Mouse (Mus musculus) olfactory bulb, adult 2 months (tissue): ENCODE data around the gene Gzmm.

Experiments used
- CTCF ChIP-seq: fragments of 200-500 bp; IDR thresholded peaks from 2 replicates; pipeline ENCODE4 v1.5.1; 2012; ENCODE audit warnings: low read depth, mild to moderate bottlenecking, low read length, moderate library complexity; ENCODE audit not compliant: insufficient read depth
- POLR2A ChIP-seq: fragments of 200-500 bp; IDR thresholded peaks from 2 replicates; pipeline ENCODE4 v1.6.1; 2012; ENCODE audit warnings: mild to moderate bottlenecking, low read depth, low read length, moderate library complexity; ENCODE audit not compliant: insufficient read depth

- TF ChIP-seq CTCF (no peak), POLR2A (no peak)
These were observed 11.9 kb downstream of the Gzmm start for GRCm38 (mm10) chr10:79700676-79701075.
